Mouse (Mus musculus) adrenal gland, postnatal 10 days (tissue): ENCODE data around the gene Homez. TPM values are rescaled to one million over a fixed set of nuclear protein-coding genes. Genes with fewer than 3 reads are reported as not detected.

Experiments used
- total RNA-seq, 2 experiments: library from RNA; stranded (reverse); gene quantifications; 2 replicates each; pipeline ENCODE4 v1.2.3; 2021

The Homez gene
- total RNA-seq, 2 experiments from 2014 or later = 12.2 to 18.1 TPM

Other genes starting within 250 kb of the Homez start
- gene Psmb11, start 249.5 kb downstream of the Homez start, total RNA-seq = not detected
- not detected for gene Gm17606, start 230.0 kb downstream of the Homez start, total RNA-seq
- 1 to 10 TPM; 1.7 to 2.5 TPM for gene Cdh24, start 229.6 kb downstream of the Homez start, total RNA-seq
- gene 1700123O20Rik, start 184.7 kb downstream of the Homez start, total RNA-seq = 10 to 100 TPM; 35.5 to 36.6 TPM
- gene Acin1, start 184.0 kb downstream of the Homez start, total RNA-seq = 100 to 1,000 TPM; 132 to 167 TPM
- gene Gm29776, start 172.1 kb downstream of the Homez start, total RNA-seq = not detected
- under 1 TPM; 0.57 to 0.70 TPM for gene Cebpe, start 158.8 kb downstream of the Homez start, total RNA-seq
- 10 to 100 TPM; 29.4 to 30.6 TPM for gene Slc7a8, start 89.0 kb downstream of the Homez start, total RNA-seq
- under 1 TPM in 1 of 2 experiments, not detected in 1; 0.87 TPM for gene Rnf212b, start 56.8 kb downstream of the Homez start, total RNA-seq
- gene Ppp1r3e, start 6.6 kb upstream of the Homez start, total RNA-seq = 10 to 100 TPM; 11.2 to 16.6 TPM
- 10 to 100 TPM; 39.3 to 44.2 TPM for gene Bcl2l2, start 12.4 kb upstream of the Homez start, total RNA-seq
- 1 to 10 TPM; 1.2 to 7.1 TPM for gene Gm20521, start 12.5 kb upstream of the Homez start, total RNA-seq
- 100 to 1,000 TPM; 159 to 198 TPM for gene Pabpn1, start 21.5 kb upstream of the Homez start, total RNA-seq
- gene Slc22a17, start 42.2 kb upstream of the Homez start, total RNA-seq = 10 to 100 TPM; 29.8 to 37.2 TPM
- gene Efs, start 55.2 kb upstream of the Homez start, total RNA-seq = 1 to 10 TPM; 7.4 to 9.9 TPM
- gene Il25, start 61.7 kb upstream of the Homez start, total RNA-seq = not detected
- gene Cmtm5, start 65.3 kb upstream of the Homez start, total RNA-seq = 1 to 10 TPM; 1.3 to 2.6 TPM
- 10 to 100 TPM in 1 of 2 experiments, 1 to 10 TPM in 1; 5.1 to 22.1 TPM for gene Myh6, start 96.0 kb upstream of the Homez start, total RNA-seq
- gene Gm17428, start 106.0 kb upstream of the Homez start, total RNA-seq = not detected
- 100 to 1,000 TPM in 1 of 2 experiments, 10 to 100 TPM in 1; 24.9 to 114 TPM for gene Myh7, start 123.7 kb upstream of the Homez start, total RNA-seq
- 10 to 100 TPM; 32.9 to 38.1 TPM for gene Ngdn, start 144.5 kb upstream of the Homez start, total RNA-seq
- 1 to 10 TPM; 5.2 to 9.9 TPM for gene Zfhx2, start 221.4 kb upstream of the Homez start, total RNA-seq
- 10 to 100 TPM; 13.2 to 17.5 TPM for gene Thtpa, start 223.8 kb upstream of the Homez start, total RNA-seq
- gene Ap1g2, start 235.6 kb upstream of the Homez start, total RNA-seq = 10 to 100 TPM; 20.0 to 31.3 TPM
- gene Jph4, start 246.0 kb upstream of the Homez start, total RNA-seq = 1 to 10 TPM; 4.3 to 7.5 TPM